Mouse (Mus musculus) left cerebral cortex, adult 2 months (tissue): ENCODE data around the gene Immp2l. TPM values are rescaled to one million over a fixed set of nuclear protein-coding genes. Genes with fewer than 3 reads are reported as not detected.
A peak's percentile ranks its signal among the peaks of the same experiment; 100 is the strongest.

ENCODE experiments used
- DNase-seq, 2 experiments: peaks; one replicate each; pipeline ENCODE4 v3.0.0; 2021 to 2022; ENCODE audit warnings: low spot score in 2 of 2, mixed read lengths in 1 of 2; ENCODE audit errors: extremely low spot score in 1 of 2
- H3K27ac ChIP-seq: fragments of 200-600 bp; 2 replicates; pipeline ENCODE4 v1.8.1; 2022
- H3K4me3 ChIP-seq: fragments of 200-600 bp; 2 replicates; pipeline ENCODE4 v1.8.1; 2022
- CTCF ChIP-seq: fragments of 200-600 bp; IDR thresholded peaks from 2 replicates; pipeline ENCODE4 v1.8.1; 2022; ENCODE audit warnings: antibody characterized with exemption, mild to moderate bottlenecking, moderate library complexity
- intact Hi-C: fragments of 180-260 bp; cut with DNase I; formaldehyde crosslinking; loops from one replicate; pipeline ENCODE4 v1.15.1; 2025
- total RNA-seq, 2 experiments: library from RNA; stranded (reverse); gene quantifications; 2 replicates each; pipeline ENCODE4 v1.2.3; 2021

Gene Immp2l
- total RNA-seq, 2 experiments from 2014 or later, result 5.4 to 7.9 TPM

GRCm38 (mm10) chr12:41221893-41222292 lies 198.0 kb downstream of the Immp2l start:
- no peak for DNase-seq
- no peak overlapping the region for H3K27ac ChIP-seq
- TF ChIP-seq CTCF, result peak; percentile 39
- H3K4me3 ChIP-seq, result no peak overlapping the region
- intact Hi-C loops, result no loop called here

- intact Hi-C loops, result no loop called here
- Histone ChIP-seq H3K27ac (no peak overlapping the region), H3K4me3 (no peak overlapping the region)
- no peak for TF ChIP-seq CTCF
- DNase-seq, result no peak
These were observed 199.8 kb downstream of the Immp2l start for GRCm38 (mm10) chr12:41223686-41224085.

GRCm38 (mm10) chr12:41224538-41224937 lies 200.6 kb downstream of the Immp2l start:
- DNase-seq, result no peak
- no peak for TF ChIP-seq CTCF
- intact Hi-C loops, result no loop called here
- H3K4me3 ChIP-seq, result no peak overlapping the region
- H3K27ac ChIP-seq, result no peak overlapping the region

- TF ChIP-seq CTCF, result no peak
- DNase-seq, result no peak
- no peak overlapping the region for H3K4me3 ChIP-seq
- no peak overlapping the region for H3K27ac ChIP-seq
- intact Hi-C loops, result no loop called here
These were observed 208.1 kb downstream of the Immp2l start for GRCm38 (mm10) chr12:41231966-41232365.

GRCm38 (mm10) chr12:41237880-41238279 lies 214.0 kb downstream of the Immp2l start:
- TF ChIP-seq CTCF, result no peak
- Histone ChIP-seq H3K4me3 (no peak overlapping the region), H3K27ac (0 out of 2 replicates have a peak overlapping the region, but pooled peaks have one; percentile 15)
- no peak for DNase-seq
- intact Hi-C loops, result no loop called here

- TF ChIP-seq CTCF, result no peak
- no peak for DNase-seq
- H3K27ac ChIP-seq, result no peak overlapping the region
- H3K4me3 ChIP-seq, result no peak overlapping the region
- intact Hi-C loops, result loop anchor here (10.0 kb wide), 1 partner anchor 154 kb away; no protein-coding TSS in a partner anchor
These were observed 217.3 kb downstream of the Immp2l start for GRCm38 (mm10) chr12:41241221-41241620.

- intact Hi-C loops, result loop anchor here (10.0 kb wide), 1 partner anchor 147 kb away; no protein-coding TSS in a partner anchor
- Histone ChIP-seq H3K27ac (no peak overlapping the region; the same call in 1 of the 2 replicates), H3K4me3 (no peak overlapping the region)
- TF ChIP-seq CTCF, result no peak
- DNase-seq, result no peak
These were observed 224.4 kb downstream of the Immp2l start for GRCm38 (mm10) chr12:41248254-41248653.

- Histone ChIP-seq H3K4me3 (no peak overlapping the region), H3K27ac (no peak overlapping the region)
- DNase-seq, result no peak
- no peak for TF ChIP-seq CTCF
- intact Hi-C loops, result loop anchor here (5.0 kb wide), 1 partner anchor 232 kb away; no protein-coding TSS in a partner anchor
These were observed 226.2 kb downstream of the Immp2l start for GRCm38 (mm10) chr12:41250123-41250522.

GRCm38 (mm10) chr12:41257905-41258304 lies 234.0 kb downstream of the Immp2l start:
- no peak for TF ChIP-seq CTCF
- no peak for DNase-seq
- intact Hi-C loops, result no loop called here
- H3K27ac ChIP-seq, result no peak overlapping the region
- H3K4me3 ChIP-seq, result no peak overlapping the region

GRCm38 (mm10) chr12:41259608-41260007 lies 235.7 kb downstream of the Immp2l start:
- no peak overlapping the region for H3K27ac ChIP-seq
- no peak overlapping the region for H3K4me3 ChIP-seq
- no peak for TF ChIP-seq CTCF
- intact Hi-C loops, result no loop called here
- DNase-seq, result no peak

- intact Hi-C loops, result no loop called here
- no peak overlapping the region for H3K27ac ChIP-seq
- TF ChIP-seq CTCF, result no peak
- H3K4me3 ChIP-seq, result no peak overlapping the region
- DNase-seq, result no peak
These were observed 250.2 kb downstream of the Immp2l start for GRCm38 (mm10) chr12:41274136-41274535.

- intact Hi-C loops, result no loop called here
- no peak for DNase-seq
- H3K27ac ChIP-seq, result no peak overlapping the region; the same call in 1 of the 2 replicates
These were observed 251.5 kb downstream of the Immp2l start for GRCm38 (mm10) chr12:41275361-41275760.

GRCm38 (mm10) chr12:41277896-41278295 lies 254.0 kb downstream of the Immp2l start:
- TF ChIP-seq CTCF, result no peak
- Histone ChIP-seq H3K4me3 (no peak overlapping the region), H3K27ac (no peak overlapping the region)
- intact Hi-C loops, result no loop called here
- DNase-seq, result no peak

More at GRCm38 (mm10) chr12:41275361-41275760, 251.5 kb downstream of the Immp2l start:
- no peak overlapping the region for H3K4me3 ChIP-seq
- TF ChIP-seq CTCF, result no peak
